Mouse (Mus musculus): Measurements from ENCODE around the gene Psat1. TPM values are rescaled to one million over a fixed set of nuclear protein-coding genes. Genes with fewer than 3 reads are reported as not detected.

Gene Psat1
- total RNA-seq (2021): 10 to 100 TPM; 21.6 to 22.2 TPM
- long read RNA-seq, experiment 1, transcript Psat1-201 (9 exons, 2,617 nt): major isoform, 28 of 31 reads
- long read RNA-seq, experiment 1, partial matches to known transcripts: 1 of 31 reads
- long read RNA-seq, experiment 1, other reads (novel, unspliced or antisense): 2 of 31 reads
- long read RNA-seq, experiment 2, transcript Psat1-201 (9 exons, 2,617 nt): major isoform, 32 of 34 reads
- long read RNA-seq, experiment 2, partial matches to known transcripts: 1 of 34 reads
- long read RNA-seq, experiment 2, other reads (novel, unspliced or antisense): 1 of 34 reads

DNA sequence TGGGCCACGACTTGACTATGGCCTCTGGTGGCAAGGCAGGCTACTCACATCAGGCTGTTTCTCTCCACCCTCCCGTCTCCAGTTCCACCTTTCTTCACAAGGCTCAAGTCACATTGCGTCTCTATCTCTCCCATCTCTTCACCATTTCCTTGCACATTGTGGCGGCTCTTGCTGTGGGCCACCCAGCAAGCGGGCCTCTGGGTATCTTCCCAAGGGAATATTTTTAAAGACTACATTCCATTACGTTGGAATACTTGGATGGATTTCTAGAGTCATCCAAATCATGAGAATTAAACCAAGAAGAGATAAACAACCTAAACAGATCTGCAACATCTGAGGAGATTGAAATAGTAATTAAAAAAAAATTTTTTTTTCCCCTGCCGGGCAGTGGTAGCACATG lies at the start of gene Psat1:
Gene Psat1 (minus strand): TSS at position 101 of the 400 bp plus-strand sequence.
- no peak for DNase-seq

- DNase-seq: no peak
These were observed 43.0 kb upstream of the Psat1 start for GRCm38 (mm10) chr19:15990102-15990501.

GRCm38 (mm10) chr19:15985172-15985713 lies 38.1 kb upstream of the Psat1 start:
- DNase-seq: no peak

GRCm38 (mm10) chr19:15984449-15985171 lies 37.5 kb upstream of the Psat1 start, which contains the start of gene Cep78:
Gene Cep78 (minus strand): TSS chr19:15984989.
- DNase-seq: peak; percentile 93

GRCm38 (mm10) chr19:15983739-15984344 lies 36.7 kb upstream of the Psat1 start:
- no peak for DNase-seq

DNA sequence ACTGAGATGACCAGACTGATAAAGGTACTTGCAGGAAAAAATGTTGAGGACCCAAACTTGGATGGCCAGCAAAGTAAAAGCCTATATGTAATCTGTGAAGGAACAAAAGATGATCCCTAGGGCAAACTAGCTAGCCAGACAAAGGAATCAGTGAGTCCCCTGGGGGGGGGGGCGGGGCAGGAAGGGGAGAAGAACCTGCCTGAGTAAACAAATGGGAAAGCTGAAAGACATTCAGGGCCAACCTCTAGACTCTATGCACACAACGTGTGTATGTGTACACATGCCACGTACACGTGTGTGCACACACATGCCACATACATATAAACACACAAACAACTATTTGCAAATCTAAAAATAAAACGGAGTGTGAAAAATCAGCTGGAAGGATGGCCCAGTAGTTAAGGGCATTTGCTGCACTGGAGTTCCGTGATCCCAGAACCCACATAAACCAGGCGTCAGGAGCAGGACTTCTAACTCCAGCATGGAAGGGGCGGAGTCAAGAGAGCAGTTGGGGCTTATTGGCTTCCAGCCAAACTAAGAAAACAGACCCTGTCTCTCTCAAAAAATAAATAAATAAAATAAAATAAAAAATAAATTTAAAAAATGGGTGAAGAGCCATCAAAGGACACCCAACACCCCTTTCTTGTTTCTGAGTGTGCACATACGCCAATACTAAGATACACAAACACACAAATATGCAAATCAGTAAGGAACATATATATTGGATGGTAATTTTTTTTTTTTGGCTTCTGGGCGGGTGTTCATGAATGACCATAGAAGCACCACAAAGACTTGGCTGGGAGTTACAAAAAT lies 36.0 kb upstream of the Psat1 start:
- no peak for DNase-seq

- peak; percentile 16 for DNase-seq
These were observed 34.7 kb upstream of the Psat1 start for GRCm38 (mm10) chr19:15981861-15982260.

DNA sequence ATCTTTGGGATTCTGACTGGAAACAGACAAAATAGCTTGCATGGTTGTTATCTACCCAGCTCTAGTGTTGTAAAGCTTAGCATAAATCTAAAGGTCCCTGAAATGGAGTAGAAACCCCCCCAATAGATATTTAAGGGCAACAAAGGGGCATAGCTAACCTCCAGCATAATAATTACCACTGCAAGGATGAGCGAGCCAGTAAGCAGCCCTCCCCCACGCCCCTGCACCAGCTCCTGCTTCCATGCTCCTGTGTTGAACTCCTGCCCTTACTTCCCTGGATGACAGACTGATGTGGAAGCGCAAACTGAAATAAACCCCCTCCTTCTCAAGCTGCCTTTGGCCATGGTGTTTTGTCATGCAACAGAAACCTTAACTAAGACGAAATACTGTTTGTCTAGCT lies 26.2 kb upstream of the Psat1 start:
- DNase-seq: no peak

DNA sequence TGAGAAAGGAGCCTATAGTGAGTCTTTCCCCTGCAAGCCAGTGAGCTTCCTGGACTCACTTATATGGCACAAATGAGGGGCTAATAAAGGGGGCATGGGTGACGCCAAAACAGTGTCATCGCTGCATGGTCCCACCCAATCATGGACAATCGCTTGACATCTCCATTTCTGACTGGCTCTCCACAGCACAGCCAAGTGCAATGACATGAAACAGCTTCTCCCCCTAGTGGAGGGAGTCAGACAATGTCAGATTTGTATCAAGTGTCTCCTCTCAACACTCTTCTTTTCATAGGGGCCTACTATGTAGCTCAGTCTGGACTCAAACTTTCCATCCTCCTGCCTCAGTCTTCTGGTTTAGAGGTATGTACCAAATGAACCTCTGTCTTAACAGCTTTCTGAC lies 17.9 kb upstream of the Psat1 start:
- DNase-seq: no peak

GRCm38 (mm10) chr19:15964533-15964932 lies 17.4 kb upstream of the Psat1 start:
- no peak for DNase-seq

GRCm38 (mm10) chr19:15963011-15963695 lies 16.0 kb upstream of the Psat1 start:
- DNase-seq: no peak

- DNase-seq: no peak
These were observed 15.2 kb upstream of the Psat1 start for GRCm38 (mm10) chr19:15962313-15962712.

- no peak for DNase-seq
These were observed 3.1 kb upstream of the Psat1 start for GRCm38 (mm10) chr19:15950225-15950624.

DNA sequence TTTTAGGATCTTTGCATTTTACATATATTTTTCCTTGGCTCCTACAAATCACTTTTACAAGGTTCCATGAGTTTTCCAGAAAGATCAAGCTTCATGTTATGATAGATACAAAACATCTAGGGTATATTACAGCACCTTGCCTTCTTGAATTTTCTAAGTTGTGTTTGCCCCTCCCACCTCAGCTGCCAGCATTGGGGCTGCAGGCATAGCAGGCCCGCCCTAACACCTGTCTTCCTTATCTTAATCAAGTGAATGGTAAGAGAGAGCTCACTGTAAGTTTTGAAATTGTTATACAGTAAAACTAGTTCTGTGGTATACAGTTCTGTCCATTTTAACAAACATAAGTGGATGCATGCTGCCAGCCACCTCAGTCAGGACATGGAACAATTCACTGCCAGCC lies 1.7 kb upstream of the Psat1 start:
- no peak for DNase-seq

DNA sequence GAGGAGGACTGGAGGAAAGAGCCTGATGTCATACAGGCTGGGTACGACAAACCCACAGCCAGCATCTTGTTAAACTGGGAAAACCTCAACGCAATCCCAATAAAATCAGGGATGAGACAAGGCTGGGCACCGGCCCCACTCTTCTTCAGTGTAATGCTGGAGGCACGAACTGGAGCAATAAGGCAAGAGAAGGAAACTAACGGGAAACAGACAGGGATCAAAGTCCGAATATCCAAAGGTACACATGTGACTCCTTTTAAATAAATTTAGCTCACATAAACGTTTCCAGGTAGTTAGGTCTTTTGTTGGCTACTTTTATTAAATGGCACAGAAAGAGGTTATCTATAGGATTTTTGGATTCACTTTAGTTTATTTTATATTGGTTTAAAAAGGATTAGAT lies 1.3 kb upstream of the Psat1 start:
- DNase-seq: no peak

GRCm38 (mm10) chr19:15946663-15947062 lies 474 bp downstream of the Psat1 start:
- no peak for DNase-seq

GRCm38 (mm10) chr19:15943117-15943423 lies 4.1 kb downstream of the Psat1 start:
- DNase-seq: no peak

DNA sequence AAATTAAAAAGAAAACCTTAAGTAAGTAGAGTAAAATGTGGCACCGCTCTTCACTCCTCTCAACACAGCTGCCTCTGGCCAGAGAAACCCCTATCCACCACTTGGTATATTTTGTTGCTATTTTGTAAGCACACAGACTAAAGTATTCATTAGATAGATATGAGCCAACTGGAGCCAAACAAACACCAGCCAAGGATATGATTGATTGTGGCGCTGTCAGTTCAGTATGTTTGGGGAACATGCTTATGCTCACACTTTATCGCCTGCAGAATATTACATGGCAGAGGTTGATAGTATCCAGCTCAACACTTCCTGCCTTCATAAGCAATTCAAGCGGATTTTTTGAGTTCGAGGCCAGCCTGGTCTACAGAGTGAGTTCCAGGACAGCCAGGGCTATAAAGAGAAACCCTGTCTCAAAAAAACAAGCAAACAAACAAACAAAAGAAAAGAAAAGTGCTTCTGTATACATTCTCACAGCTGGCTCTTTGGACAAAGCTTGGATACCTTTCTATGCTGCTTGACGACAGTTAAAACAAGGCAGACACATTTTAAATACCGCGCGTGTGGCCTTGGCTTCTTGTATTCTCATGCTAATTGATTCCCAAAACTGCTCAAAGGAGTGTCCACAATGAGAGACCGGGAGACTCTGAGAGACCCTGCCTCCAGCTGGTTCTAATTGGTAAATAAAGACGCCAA lies 4.6 kb downstream of the Psat1 start:
- DNase-seq: no peak

- no peak for DNase-seq
These were observed 5.7 kb downstream of the Psat1 start for GRCm38 (mm10) chr19:15941399-15941798.

- DNase-seq: peak; percentile 76
These were observed 21.5 kb downstream of the Psat1 start for GRCm38 (mm10) chr19:15925719-15926045.
